In genomic region chr8:122917531-122918392, GRCm38 (mm10) we compare ENCODE assay signal across 9 mouse cellular contexts.
DNase-seq lines count a peak whose midpoint lies in the region; ATAC-seq lines count a peak whose summit lies in the region.
"Had no signal": no experiment of that assay in that cellular context is flagged by ENCODE, and none has a peak within 500 bp of the region (broad histone marks: within the 10 kb centered on the region; RNA-seq: fewer than 3 reads in every experiment).

No protein-coding gene starts in this region.

- DNase-seq in heart, adult 11 months: peak; percentile 97
- no peak for DNase-seq in heart, adult 8-10 months (ENCODE audit: low spot score)
- peak; percentile 51 to 54 for DNase-seq in CD8-positive naive resting alpha-beta T cell, adult 2 months (ENCODE audit: low read depth in 2 of 2, low spot score in 2 of 2)
- peak; percentile 74 for DNase-seq in embryonic facial prominence, embryonic 14.5 days (ENCODE audit: low spot score)
- no peak for DNase-seq in retina, postnatal 1 day
- no peak for DNase-seq in left cerebral cortex, postnatal 36 days (ENCODE audit: low spot score in 2 of 2)

- WGBS in embryonic facial prominence, embryonic 14.5 days: 27% methylated on average over 11 of the region's 11 CpGs
- WGBS in kidney, embryonic 15.5 days: 42% methylated on average over 11 of the region's 11 CpGs

- H3K9me3 ChIP-seq in embryonic facial prominence, embryonic 14.5 days (ENCODE audit: control insufficient read depth, low read length): no peaks in the 10 kb centered on the region
- no peaks in the 10 kb centered on the region for H3K9me3 ChIP-seq in kidney, embryonic 15.5 days (replicated peaks)

- ATAC-seq in embryonic facial prominence, embryonic 14.5 days (ENCODE audit: low read depth): peak; percentile 90
- no peak for ATAC-seq in kidney, embryonic 15.5 days (replicated peaks; ENCODE audit: low FRiP score)
- peak; percentile 68 for ATAC-seq in megakaryocyte progenitor cell, adult 5-6 weeks (replicated peaks; ENCODE audit: poor library complexity)

- H3K4me2 ChIP-seq in embryonic facial prominence, embryonic 14.5 days (ENCODE audit: low read depth, low read length): peak overlapping the region; percentile 19
- H3K4me2 ChIP-seq in kidney, embryonic 15.5 days: no peak overlapping the region

- H3K36me3 ChIP-seq in embryonic facial prominence, embryonic 14.5 days (ENCODE audit: control insufficient read depth, insufficient read depth, low read length): peaks cover 24% of the 10 kb centered on the region
- peaks cover 32% of the 10 kb centered on the region for H3K36me3 ChIP-seq in kidney, embryonic 15.5 days

- H3K4me1 ChIP-seq in embryonic facial prominence, embryonic 14.5 days (ENCODE audit: control insufficient read depth, insufficient read depth, low read length): peaks cover 26% of the 10 kb centered on the region
- peaks cover 44% of the 10 kb centered on the region for H3K4me1 ChIP-seq in kidney, embryonic 15.5 days

- H3K9ac ChIP-seq in embryonic facial prominence, embryonic 14.5 days (ENCODE audit: low read depth, low read length): peak overlapping the region; percentile 38; the same call in 1 of the 2 replicates
- no peak overlapping the region for H3K9ac ChIP-seq in kidney, embryonic 15.5 days

- peak overlapping the region; percentile 76 for H3K27ac ChIP-seq in embryonic facial prominence, embryonic 14.5 days (replicated peaks; ENCODE audit: low read depth, low read length)
- H3K27ac ChIP-seq in kidney, embryonic 15.5 days: peak overlapping the region; percentile 7; the same call in 1 of the 2 replicates
- H3K27ac ChIP-seq: macrophage had no signal

- no peaks in the 10 kb centered on the region for H3K27me3 ChIP-seq in embryonic facial prominence, embryonic 14.5 days (replicated peaks; ENCODE audit: control insufficient read depth, insufficient read depth, low read length)
- no peaks in the 10 kb centered on the region for H3K27me3 ChIP-seq in kidney, embryonic 15.5 days

- intact Hi-C loops in left cerebral cortex, postnatal 36 days (cut with DNase I): no loop called here

- no peak overlapping the region for H3K4me3 ChIP-seq in embryonic facial prominence, embryonic 14.5 days (ENCODE audit: low read depth, low read length)
- no peak overlapping the region for H3K4me3 ChIP-seq in kidney, embryonic 15.5 days (replicated peaks)

Comparison
In these comparisons a context has a peak if more than half of its experiments do, and no peak if none do; other contexts are left out.
1. DNase-seq: peak in heart, adult 11 months (single experiment), CD8-positive naive resting alpha-beta T cell, adult 2 months (2 of 2) and embryonic facial prominence, embryonic 14.5 days (single experiment); none in heart, adult 8-10 months (single experiment), retina, postnatal 1 day (single experiment) and left cerebral cortex, postnatal 36 days (0 of 2).